Mouse (Mus musculus) heart, adult 2 months (tissue): Measurements from ENCODE around the gene Nxnl1. TPM values are rescaled to one million over a fixed set of nuclear protein-coding genes. Genes with fewer than 3 reads are reported as not detected.

Source experiments
- DNase-seq, 2 experiments: peaks; one replicate each; pipeline ENCODE4 v3.0.0; 2021
- H3K27ac ChIP-seq: fragments of 200-600 bp; 2 replicates; pipeline ENCODE4 v1.8.1; 2022
- H3K27me3 ChIP-seq: fragments of 200-500 bp; 2 replicates; pipeline ENCODE4 v1.6.1; 2012; ENCODE audit warnings: mild to moderate bottlenecking, low read length, inconsistent platforms, mixed read lengths; ENCODE audit not compliant: control insufficient read depth, insufficient read depth
- H3K36me3 ChIP-seq: fragments of 200-500 bp; 2 replicates; pipeline ENCODE4 v1.6.1; 2012; ENCODE audit warnings: low read length, inconsistent platforms; ENCODE audit not compliant: control insufficient read depth, insufficient read depth
- H3K4me1 ChIP-seq: fragments of 200-500 bp; 2 replicates; pipeline ENCODE4 v1.6.1; 2011; ENCODE audit warnings: low read length; ENCODE audit not compliant: control insufficient read depth, insufficient read depth
- H3K4me3 ChIP-seq: fragments of 200-600 bp; 2 replicates; pipeline ENCODE4 v1.8.1; 2022
- H3K79me2 ChIP-seq: fragments of 200-500 bp; replicated peaks from 2 replicates; pipeline ENCODE4 v1.6.1; 2012; ENCODE audit warnings: mild to moderate bottlenecking, inconsistent platforms, low read length, moderate library complexity, mixed read lengths; ENCODE audit not compliant: control insufficient read depth, insufficient read depth
- H3K9ac ChIP-seq: fragments of 200-500 bp; 2 replicates; pipeline ENCODE4 v1.6.1; 2012; ENCODE audit warnings: low read depth, mild to moderate bottlenecking, control low read depth, inconsistent platforms, low read length, mixed read lengths
- CTCF ChIP-seq: fragments of 200-600 bp; IDR thresholded peaks from 2 replicates; pipeline ENCODE4 v1.8.1; 2022; ENCODE audit warnings: antibody characterized with exemption, mild to moderate bottlenecking, moderate library complexity
- EP300 ChIP-seq: fragments of 200-500 bp; IDR thresholded peaks from 2 replicates; pipeline ENCODE4 v1.6.1; 2011; ENCODE audit warnings: low read depth, low read length, control low read depth; ENCODE audit not compliant: insufficient read depth
- POLR2A ChIP-seq: fragments of 200-500 bp; IDR thresholded peaks from 2 replicates; pipeline ENCODE4 v1.6.1; 2011; ENCODE audit warnings: mild to moderate bottlenecking, low read depth, low read length, control low read depth; ENCODE audit not compliant: insufficient read depth
- WGBS: fragments of 180-500 bp; shearing (Covaris S2); methylation state at CpG from one replicate; pipeline ENCODE4 v1.1.7; 2018; 5-methylcytosine and 5-hydroxymethylcytosine counted together
- intact Hi-C: fragments of 180-260 bp; cut with DNase I; formaldehyde crosslinking; loops from one replicate; pipeline ENCODE4 v1.15.1; 2025
- polyA plus RNA-seq: library from polyadenylated mRNA; depleted of rRNA; stranded (reverse); fragments of >200 nt; gene quantifications from 2 replicates; pipeline ENCODE4 v1.2.3, GENCODE M21; 2012
- total RNA-seq, 2 experiments: library from RNA; stranded (reverse); gene quantifications; 2 replicates each; pipeline ENCODE4 v1.2.3; 2021

Gene Nxnl1
- total and polyA plus RNA-seq, 3 experiments, result 0.12 to 0.18 (median 0.14) TPM

GRCm38 (mm10) chr8:71545053-71545452 lies 21.3 kb downstream of the Nxnl1 start:
- H3K4me1 ChIP-seq, result peaks cover 4% of the 10 kb centered on the region
- TF ChIP-seq EP300, result no peak
- no peak for TF ChIP-seq POLR2A
- TF ChIP-seq CTCF, result no peak
- no peak overlapping the region for H3K27ac ChIP-seq
- intact Hi-C loops, result no loop called here
- H3K27me3 ChIP-seq, result no peaks in the 10 kb centered on the region
- no peak overlapping the region for H3K9ac ChIP-seq
- no peaks in the 10 kb centered on the region for H3K79me2 ChIP-seq
- no peak for DNase-seq
- no peaks in the 10 kb centered on the region for H3K36me3 ChIP-seq
- WGBS, result 91% methylated on average over 11 of the region's 11 CpGs
- no peak overlapping the region for H3K4me3 ChIP-seq

DNA sequence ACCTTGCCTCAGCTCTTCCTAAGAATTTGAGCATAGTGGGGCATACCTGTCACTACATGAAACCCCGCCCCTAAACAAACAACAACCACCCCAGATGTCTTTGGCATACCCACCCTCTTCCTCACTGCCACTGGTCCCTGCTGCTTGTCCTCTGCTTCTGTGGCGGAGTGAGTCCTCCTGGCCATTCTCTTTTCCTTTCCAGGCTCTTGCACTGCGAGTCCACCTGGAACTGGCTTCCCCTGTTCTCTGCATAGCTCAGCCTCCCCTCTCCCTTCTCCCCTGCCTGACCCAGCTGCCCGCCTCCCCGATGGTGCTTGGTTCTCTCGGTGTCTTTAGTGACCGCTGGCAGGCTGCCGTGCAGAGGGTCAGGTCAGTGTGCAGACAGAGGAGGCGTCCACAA lies 22.6 kb downstream of the Nxnl1 start:
- no peaks in the 10 kb centered on the region for H3K27me3 ChIP-seq
- TF ChIP-seq POLR2A, result no peak
- no peak for TF ChIP-seq CTCF
- TF ChIP-seq EP300, result no peak
- H3K4me3 ChIP-seq, result peak overlapping the region; percentile 85
- no peaks in the 10 kb centered on the region for H3K36me3 ChIP-seq
- H3K9ac ChIP-seq, result no peak overlapping the region
- peaks cover 4% of the 10 kb centered on the region for H3K4me1 ChIP-seq
- no peak overlapping the region for H3K27ac ChIP-seq
- intact Hi-C loops, result no loop called here
- no peaks in the 10 kb centered on the region for H3K79me2 ChIP-seq
- 82% methylated on average over 9 of the region's 9 CpGs for WGBS
- no peak for DNase-seq

DNA sequence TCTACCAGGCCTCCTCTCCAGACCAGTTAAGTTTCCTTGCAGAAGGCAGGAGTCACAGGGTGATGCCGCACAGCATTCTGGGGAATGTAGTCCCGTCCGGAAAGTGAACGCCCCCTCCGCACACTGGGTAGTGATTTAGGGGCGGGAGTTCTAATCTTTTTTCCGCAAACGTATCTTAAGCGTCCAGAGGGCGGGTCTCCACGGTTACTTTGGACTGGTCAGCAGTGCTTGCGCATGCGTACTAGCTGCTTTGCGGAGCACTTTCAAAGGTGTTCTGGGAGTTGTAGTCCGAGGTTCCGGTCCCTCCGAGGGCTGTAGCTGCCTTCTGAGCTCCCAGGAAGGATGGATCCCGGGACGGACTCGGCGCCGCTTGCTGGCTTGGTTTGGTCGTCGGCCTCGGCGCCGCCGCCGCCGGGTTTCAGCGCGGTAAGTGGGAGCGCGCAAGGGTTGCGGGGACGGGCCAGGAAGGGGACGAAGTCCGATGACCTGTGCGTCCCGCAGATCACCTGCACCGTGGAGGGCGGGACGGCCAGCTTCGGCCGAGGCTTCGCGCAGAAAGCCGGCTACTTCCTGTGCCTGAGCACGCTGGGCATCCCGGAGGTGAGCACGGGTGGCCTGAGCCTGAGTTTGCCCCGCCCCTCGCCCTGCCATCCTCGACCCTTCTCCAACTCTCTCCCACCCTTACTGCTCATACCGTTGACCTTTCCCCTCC lies 23.6 kb downstream of the Nxnl1 start, which contains the start of gene Mvb12a:
TSS of gene Mvb12a (plus strand) at position 291 of the 712 bp plus-strand sequence.
- WGBS, result under 1% methylated on average over 55 of the region's 55 CpGs
- H3K27ac ChIP-seq, result peak within 1 kb of the TSS; percentile 85
- peak; percentile 95 to 97 for DNase-seq
- no peaks in the 10 kb centered on the region for H3K79me2 ChIP-seq
- peak within 1 kb of the TSS; percentile 85 for H3K4me3 ChIP-seq
- no peaks in the 10 kb centered on the region for H3K27me3 ChIP-seq
- TF ChIP-seq EP300, result no peak
- peak; percentile 74 for TF ChIP-seq POLR2A
- no peaks in the 10 kb centered on the region for H3K36me3 ChIP-seq
- H3K9ac ChIP-seq, result peak within 1 kb of the TSS; percentile 75
- intact Hi-C loops, result no loop called here
- peaks cover 7% of the 10 kb centered on the region for H3K4me1 ChIP-seq

- Histone ChIP-seq H3K27me3 (no peaks in the 10 kb centered on the region), H3K79me2 (no peaks in the 10 kb centered on the region), H3K4me1 (peaks cover 5% of the 10 kb centered on the region; the same call in 1 of the 2 replicates), H3K4me3 (peak within 1 kb of the TSS; percentile 80), H3K36me3 (no peaks in the 10 kb centered on the region), H3K27ac (peak within 1 kb of the TSS; percentile 95), H3K9ac (peak within 1 kb of the TSS; percentile 78)
- DNase-seq, result peak; percentile 89 to 93
- TF ChIP-seq EP300, result 0 out of 2 replicates have a peak, but pooled peaks have one; percentile 30
- peak; percentile 76 for TF ChIP-seq POLR2A
- TF ChIP-seq CTCF, result peak; percentile 12; the same call in 1 of the 2 replicates
- WGBS, result 3% methylated on average over 37 of the region's 37 CpGs
- intact Hi-C loops, result no loop called here
These were observed 29.2 kb downstream of the Nxnl1 start, which contains the start of gene Bst2 for GRCm38 (mm10) chr8:71537028-71537867. Gene Bst2 (minus strand): TSS chr8:71537456.

DNA sequence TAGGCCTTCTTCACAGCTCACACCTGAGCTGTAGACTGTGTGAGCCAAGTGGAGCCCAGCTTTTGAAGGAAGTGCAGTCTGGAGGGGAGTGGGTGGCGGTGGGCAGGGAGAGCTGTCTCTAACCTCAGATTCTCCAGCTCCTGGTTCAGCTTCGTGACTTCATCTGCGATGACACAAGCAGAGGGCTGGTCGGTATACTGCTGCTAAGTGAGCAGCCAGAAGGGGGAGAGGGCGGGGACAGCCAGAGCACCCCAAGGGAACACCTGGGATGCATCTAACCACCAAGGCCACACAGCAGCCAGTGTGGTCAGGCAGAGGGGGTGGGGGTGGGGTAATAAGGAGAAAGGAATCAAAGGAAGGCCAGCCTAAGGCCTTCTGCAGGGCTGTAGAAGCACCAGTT lies 30.7 kb downstream of the Nxnl1 start:
- Histone ChIP-seq H3K9ac (0 out of 2 replicates have a peak overlapping the region, but pooled peaks have one; percentile 4), H3K27me3 (no peaks in the 10 kb centered on the region), H3K36me3 (no peaks in the 10 kb centered on the region), H3K4me1 (peaks cover 5% of the 10 kb centered on the region; the same call in 1 of the 2 replicates), H3K4me3 (no peak overlapping the region), H3K79me2 (no peaks in the 10 kb centered on the region), H3K27ac (no peak overlapping the region)
- DNase-seq, result no peak
- TF ChIP-seq EP300 (no peak), CTCF (no peak), POLR2A (no peak)
- intact Hi-C loops, result no loop called here
- WGBS, result 71% methylated on average over 5 of the region's 5 CpGs
